ENCODE assay signal across 30 mouse cellular contexts in genomic region chr15:81739296-81739695, GRCm38 (mm10). TPM values are rescaled to one million over a fixed set of nuclear protein-coding genes. Genes with fewer than 3 reads are reported as not detected.
DNase-seq lines count a peak whose midpoint lies in the region; ATAC-seq and TF ChIP-seq lines count a peak whose summit lies in the region.
"Had no signal": no experiment of that assay in that cellular context is flagged by ENCODE, and none has a peak within 500 bp of the region (broad histone marks: within the 10 kb centered on the region; RNA-seq: fewer than 3 reads in every experiment).

No protein-coding gene starts in this region.

- H3K4me1 ChIP-seq in lung, adult 2 months (ENCODE audit: control insufficient read depth, insufficient read depth, low read length) = 0 out of 2 replicates have a peak, but pooled peaks cover under 1% of the 10 kb centered on the region
- H3K4me1 ChIP-seq in lung, postnatal 0 days (ENCODE audit: insufficient read depth, low read depth, low read length) = no peaks in the 10 kb centered on the region

- peak; percentile 82 for TF ChIP-seq EP300 in lung, postnatal 0 days (IDR thresholded peaks at IDR 0.05)

- H3K4me3 ChIP-seq in lung, adult 2 months (replicated peaks; ENCODE audit: extremely low read depth, low read depth, low read length) = no peak overlapping the region
- H3K4me3 ChIP-seq in lung, postnatal 0 days (ENCODE audit: low read depth, low read length) = no peak overlapping the region
- H3K4me3 ChIP-seq: embryonic facial prominence, embryonic 13.5 days; embryonic facial prominence, embryonic 15.5 days; erythroblast, embryonic 14.5 days; forebrain, embryonic 10.5 days; forebrain, embryonic 12.5 days had no signal

- WGBS in lung, adult 2 months = 55% methylated on average over 3 of the region's 3 CpGs
- WGBS in lung, postnatal 0 days = 45% methylated on average over 3 of the region's 3 CpGs

- H3K4me2 ChIP-seq in lung, postnatal 0 days (replicated peaks; ENCODE audit: low read depth, low read length) = no peak overlapping the region
- H3K4me2 ChIP-seq: embryonic facial prominence, embryonic 13.5 days; embryonic facial prominence, embryonic 15.5 days; forebrain, embryonic 12.5 days had no signal

- no peak overlapping the region for H3K9ac ChIP-seq in lung, postnatal 0 days (replicated peaks; ENCODE audit: low read depth)
- H3K9ac ChIP-seq: embryonic facial prominence, embryonic 13.5 days; embryonic facial prominence, embryonic 15.5 days; forebrain, embryonic 12.5 days had no signal

- peak; percentile 16 for DNase-seq in adrenal gland, postnatal 14 days
- DNase-seq in adrenal gland, adult 18-20 months (ENCODE audit: low spot score in 2 of 2) = no peak
- peak; percentile 26 for DNase-seq in lung, adult 2 months
- peak; percentile 68 for DNase-seq in lung, postnatal 0 days (ENCODE audit: low spot score)
- DNase-seq in lung, postnatal 25 days (ENCODE audit: low spot score) = peak; percentile 67
- no peak for DNase-seq in spleen, adult 18-20 months
- no peak for DNase-seq in kidney, adult 11 months
- DNase-seq in retina, postnatal 1 day = no peak
- DNase-seq: adrenal gland, adult 8-10 months; adrenal gland, postnatal 25 days; B cell, adult 2 months; cerebellum, adult 11 months; cerebellum, adult 18-20 months; cerebellum, adult 8-10 months; cerebellum, adult 9-11 months; cerebellum, postnatal 14 days; cerebellum, postnatal 36 days had no signal

- no peaks in the 10 kb centered on the region for H3K9me3 ChIP-seq in lung, postnatal 0 days (ENCODE audit: low read length)
- H3K9me3 ChIP-seq: embryonic facial prominence, embryonic 13.5 days; embryonic facial prominence, embryonic 15.5 days; forebrain, embryonic 10.5 days; forebrain, embryonic 12.5 days; G1E had no signal

- ATAC-seq in lung, postnatal 0 days = peak; percentile 92
- ATAC-seq: activated CD4-positive, CD25-positive, alpha-beta regulatory T cell, adult 4 months; CD4-positive, CD25-positive, alpha-beta regulatory T cell, adult 4 months; forebrain, embryonic 14.5 days; forebrain, embryonic 16.5 days; Patski had no signal

- 0 out of 2 replicates have a peak overlapping the region, but pooled peaks have one; percentile 6 for H3K27ac ChIP-seq in lung, postnatal 0 days (ENCODE audit: low read length)
- H3K27ac ChIP-seq: embryonic facial prominence, embryonic 13.5 days; embryonic facial prominence, embryonic 15.5 days; forebrain, embryonic 10.5 days; forebrain, embryonic 12.5 days had no signal

- no peaks in the 10 kb centered on the region for H3K36me3 ChIP-seq in lung, postnatal 0 days (ENCODE audit: insufficient read depth, low read length)
- H3K36me3 ChIP-seq: embryonic facial prominence, embryonic 13.5 days; embryonic facial prominence, embryonic 15.5 days; forebrain, embryonic 10.5 days; forebrain, embryonic 12.5 days; G1E had no signal

- H3K27me3 ChIP-seq in lung, postnatal 0 days (replicated peaks; ENCODE audit: insufficient read depth, low read length) = no peaks in the 10 kb centered on the region
- H3K27me3 ChIP-seq: CH12.LX; embryonic facial prominence, embryonic 13.5 days; embryonic facial prominence, embryonic 15.5 days; forebrain, embryonic 12.5 days; Patski had no signal

- no peak for TF ChIP-seq POLR2A in lung, adult 2 months (IDR thresholded peaks at IDR 0.05; ENCODE audit: borderline replicate concordance, extremely low read depth, low read depth, low read length)

- no peak for TF ChIP-seq CTCF in lung, adult 2 months (IDR thresholded peaks at IDR 0.05; ENCODE audit: insufficient read depth, low read length)
- TF ChIP-seq CTCF in lung, postnatal 0 days (IDR thresholded peaks at IDR 0.05) = no peak

RNA-seq across cellular contexts. Expression of gene Zc3h7b, which starts 5.6 kb away (rescaled TPM):
- 73.8 and 81.9 TPM in 2 replicates for total RNA-seq in adrenal gland, postnatal 14 days (2021)
- 10 to 100 TPM; 68.9 to 69.9 TPM for total RNA-seq in adrenal gland, adult 18-20 months (2021)
- 47.5 and 52.4 TPM in 2 replicates for polyA plus RNA-seq in lung, adult 2 months (2012; rRNA removed)
- polyA plus RNA-seq in lung, postnatal 0 days (2015; fragmentation: Nextera tagmentation; extraction: Ambion mirVana) = 13.8 and 13.9 TPM in 2 replicates

RNA-seq across cellular contexts. Expression of gene Rangap1, which starts 6.0 kb away (rescaled TPM):
- total RNA-seq in adrenal gland, postnatal 14 days (2021) = 61.7 and 61.8 TPM in 2 replicates
- 10 to 100 TPM; 69.7 to 70.0 TPM for total RNA-seq in adrenal gland, adult 18-20 months (2021)
- 19.7 and 26.5 TPM in 2 replicates for polyA plus RNA-seq in lung, adult 2 months (2012; rRNA removed)
- 17.9 and 24.6 TPM in 2 replicates for polyA plus RNA-seq in lung, postnatal 0 days (2015; fragmentation: Nextera tagmentation; extraction: Ambion mirVana)

RNA-seq across cellular contexts. Expression of gene Chadl, which starts 42.2 kb away (rescaled TPM):
- total RNA-seq in adrenal gland, postnatal 14 days (2021) = 5.2 TPM in 2 replicates
- 1 to 10 TPM; 1.8 to 3.0 TPM for total RNA-seq in adrenal gland, adult 18-20 months (2021)
- polyA plus RNA-seq in lung, adult 2 months (2012; rRNA removed) = 3.5 and 6.5 TPM in 2 replicates
- 2.6 and 2.7 TPM in 2 replicates for polyA plus RNA-seq in lung, postnatal 0 days (2015; fragmentation: Nextera tagmentation; extraction: Ambion mirVana)
- total RNA-seq: common myeloid progenitor, adult 5-6 weeks had no signal
- polyA plus RNA-seq: G1E had no signal

Comparison
In these comparisons a context has a peak if more than half of its experiments do, and no peak if none do; other contexts are left out.
1. DNase-seq: peak in adrenal gland, postnatal 14 days (single experiment), lung, adult 2 months (single experiment), lung, postnatal 0 days (single experiment) and lung, postnatal 25 days (single experiment); none in adrenal gland, adult 18-20 months (0 of 2), spleen, adult 18-20 months (0 of 2), kidney, adult 11 months (single experiment) and retina, postnatal 1 day (single experiment).